Mouse (Mus musculus) C3H10T1/2 (cell line): ENCODE measurements around the gene Ckap2. TPM values are rescaled to one million over a fixed set of nuclear protein-coding genes. Genes with fewer than 3 reads are reported as not detected.

Experiments used
- polyA plus RNA-seq, 2 experiments: library from polyadenylated mRNA; unstranded; fragments of >200 nt; fragmentation: generic; extraction: Trizol; gene quantifications; one replicate each; pipeline ENCODE4 v1.2.1; 2012; ENCODE audit warnings: missing spikeins in 2 of 2

Ckap2 gene
- polyA plus RNA-seq = 10 to 100 TPM in 1 of 2 experiments, 1 to 10 TPM in 1; 4.0 to 47.6 TPM

DNA sequence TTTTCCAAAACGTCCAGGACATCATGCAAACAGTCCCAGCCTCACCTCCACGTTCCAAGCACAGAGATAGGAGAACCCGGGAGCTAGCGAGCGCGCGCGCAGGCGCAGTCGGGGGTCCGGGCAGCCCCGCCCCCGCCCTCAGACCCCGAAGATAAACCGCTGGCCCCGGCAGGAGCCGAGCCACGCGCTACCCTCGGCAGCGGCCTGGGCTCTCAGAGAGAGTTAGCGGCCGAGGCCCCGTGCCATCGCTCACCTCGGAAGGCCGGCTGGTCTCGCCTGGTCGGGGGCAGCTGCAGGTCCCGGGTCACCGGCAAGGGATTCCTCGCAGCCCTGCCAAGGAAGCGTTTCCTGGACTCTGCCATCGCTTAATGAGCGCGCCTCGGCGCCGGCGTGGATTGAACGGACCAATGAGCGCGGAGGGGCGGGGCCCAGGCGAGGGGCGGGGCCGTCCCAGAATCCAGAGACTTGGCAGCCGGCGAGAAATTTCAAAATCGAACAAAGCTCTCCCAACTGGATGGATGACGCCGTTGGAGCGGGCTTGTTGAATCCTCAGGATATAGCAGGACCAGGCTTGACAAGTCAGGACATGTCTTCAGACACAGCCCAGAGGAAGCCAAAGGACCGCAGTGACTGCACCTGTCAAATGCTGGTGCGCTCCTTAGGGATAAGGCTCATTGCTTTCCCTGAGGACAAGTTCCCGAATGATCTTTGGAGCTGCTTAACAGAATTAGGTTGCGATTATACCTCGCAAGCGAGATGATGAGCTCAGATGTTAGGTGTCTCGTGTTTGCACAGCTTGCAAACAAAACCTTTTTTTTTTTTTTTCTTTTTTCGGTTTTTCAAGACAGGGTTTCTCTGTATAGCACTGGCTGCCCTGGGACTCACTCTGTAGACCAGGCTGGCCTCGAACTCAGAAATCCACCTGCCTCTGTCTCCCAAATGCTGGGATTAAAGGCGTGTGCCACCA lies at the start of gene Ckap2:
TSS of gene Ckap2 (minus strand) at position 389 of the 967 bp plus-strand sequence.

DNA sequence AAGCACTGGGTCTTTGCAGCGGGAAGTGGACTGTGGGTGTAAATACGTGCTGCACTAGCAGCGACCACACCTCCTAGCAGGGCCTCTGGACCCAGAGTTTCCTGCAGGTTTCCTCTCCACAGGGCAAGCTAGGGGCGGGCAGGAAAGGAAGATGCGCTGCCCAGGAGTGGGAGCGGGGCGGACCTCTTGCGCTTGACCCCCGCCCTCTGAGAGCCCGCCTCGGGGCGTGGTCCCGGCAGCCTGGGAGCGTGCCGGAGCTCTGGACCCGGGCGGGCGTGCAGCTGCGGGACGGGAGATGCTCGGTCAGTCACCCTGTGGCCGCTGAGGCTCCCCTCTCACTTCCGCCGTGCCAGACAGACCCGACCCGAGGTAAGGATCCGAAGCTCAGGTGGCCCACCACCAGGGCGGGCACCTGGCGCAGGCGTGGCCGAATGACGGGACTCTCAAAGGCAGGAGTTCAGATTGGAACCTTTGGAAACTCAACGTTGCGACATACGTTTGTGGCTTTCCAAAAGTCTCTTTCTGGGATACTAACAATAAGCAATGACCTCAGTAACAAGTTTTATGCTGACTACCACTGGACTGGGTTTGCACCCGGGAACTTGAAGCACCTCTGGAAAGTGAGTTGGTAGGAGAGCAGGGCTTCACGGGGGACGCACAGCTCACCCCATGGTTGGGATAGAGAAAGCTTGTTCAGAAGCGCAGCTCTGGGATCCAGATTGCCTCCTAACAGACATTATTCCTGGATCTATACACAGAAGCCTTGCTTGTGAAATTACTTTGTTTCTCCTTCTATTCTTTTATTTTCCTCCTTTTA lies 41.6 kb upstream of the Ckap2 start, which contains the start of gene Thsd1:
TSS of gene Thsd1 (plus strand) at position 253 of the 817 bp plus-strand sequence.

DNA sequence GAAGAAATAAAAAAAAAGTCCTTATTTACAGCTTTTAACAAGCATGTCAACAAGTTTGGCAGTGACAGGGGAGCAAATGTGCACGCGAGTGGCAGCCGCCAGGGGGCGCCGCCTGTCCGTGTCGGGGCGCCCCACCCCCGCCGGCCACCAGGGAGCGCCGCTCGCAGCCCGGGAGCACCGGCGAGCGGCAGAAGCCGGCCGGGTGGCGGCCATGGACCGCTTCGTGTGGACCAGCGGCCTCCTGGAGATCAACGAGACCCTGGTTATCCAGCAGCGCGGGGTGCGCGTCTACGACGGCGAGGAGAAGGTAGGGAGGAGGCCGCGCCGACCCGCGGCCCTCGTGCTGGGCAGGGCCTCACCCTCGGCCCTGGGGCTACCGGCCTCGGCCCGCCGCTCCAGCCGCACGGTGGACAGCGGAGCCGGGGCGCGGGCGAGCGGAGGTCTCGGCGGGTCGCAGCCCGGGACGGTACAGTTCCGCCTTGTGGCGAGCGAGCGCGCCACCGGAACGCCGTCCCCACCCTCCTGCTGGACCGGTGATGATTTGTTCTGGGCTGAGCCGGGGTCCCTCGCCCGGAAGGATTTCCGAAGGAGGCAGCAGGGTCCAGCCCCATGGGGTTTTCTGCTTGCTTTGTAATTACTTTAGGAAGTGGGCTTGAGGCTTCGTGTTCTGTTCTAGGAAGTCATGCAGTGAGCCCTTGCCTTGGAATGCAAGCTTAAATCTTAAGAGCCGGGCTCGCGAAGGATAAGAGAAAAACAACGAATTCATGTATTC lies 7.2 kb upstream of the Ckap2 start, which contains the start of gene Vps36:
TSS of gene Vps36 (plus strand) at position 150 of the 772 bp plus-strand sequence.

DNA sequence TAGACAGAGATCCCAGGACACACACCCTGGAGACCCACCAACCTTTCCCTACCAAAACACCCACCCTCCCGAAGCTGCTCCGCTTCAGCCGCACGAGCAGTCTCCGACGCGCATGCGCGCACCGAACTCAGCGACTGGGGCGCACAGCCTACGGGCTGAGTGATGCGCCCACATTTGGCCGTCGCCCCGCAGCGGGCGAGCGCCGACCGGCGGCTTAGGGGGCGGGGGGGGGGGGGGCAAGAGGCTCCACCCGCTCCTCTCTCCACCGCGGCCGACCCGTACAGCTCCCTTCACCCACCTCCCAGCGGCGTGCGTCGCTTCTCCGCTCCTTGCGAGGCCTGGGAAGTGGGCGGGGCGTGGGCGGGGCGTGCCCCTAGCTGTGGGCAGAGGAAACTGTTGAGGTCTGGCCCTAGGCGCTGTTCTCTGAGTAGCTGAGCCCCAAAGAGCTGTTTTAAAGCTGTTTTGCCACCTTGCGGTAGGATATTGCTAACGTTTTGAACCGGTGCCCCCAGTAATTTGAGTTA lies 19.5 kb downstream of the Ckap2 start, which contains the start of gene Nek3:
TSS of gene Nek3 (minus strand) at position 356 of the 524 bp plus-strand sequence.

DNA sequence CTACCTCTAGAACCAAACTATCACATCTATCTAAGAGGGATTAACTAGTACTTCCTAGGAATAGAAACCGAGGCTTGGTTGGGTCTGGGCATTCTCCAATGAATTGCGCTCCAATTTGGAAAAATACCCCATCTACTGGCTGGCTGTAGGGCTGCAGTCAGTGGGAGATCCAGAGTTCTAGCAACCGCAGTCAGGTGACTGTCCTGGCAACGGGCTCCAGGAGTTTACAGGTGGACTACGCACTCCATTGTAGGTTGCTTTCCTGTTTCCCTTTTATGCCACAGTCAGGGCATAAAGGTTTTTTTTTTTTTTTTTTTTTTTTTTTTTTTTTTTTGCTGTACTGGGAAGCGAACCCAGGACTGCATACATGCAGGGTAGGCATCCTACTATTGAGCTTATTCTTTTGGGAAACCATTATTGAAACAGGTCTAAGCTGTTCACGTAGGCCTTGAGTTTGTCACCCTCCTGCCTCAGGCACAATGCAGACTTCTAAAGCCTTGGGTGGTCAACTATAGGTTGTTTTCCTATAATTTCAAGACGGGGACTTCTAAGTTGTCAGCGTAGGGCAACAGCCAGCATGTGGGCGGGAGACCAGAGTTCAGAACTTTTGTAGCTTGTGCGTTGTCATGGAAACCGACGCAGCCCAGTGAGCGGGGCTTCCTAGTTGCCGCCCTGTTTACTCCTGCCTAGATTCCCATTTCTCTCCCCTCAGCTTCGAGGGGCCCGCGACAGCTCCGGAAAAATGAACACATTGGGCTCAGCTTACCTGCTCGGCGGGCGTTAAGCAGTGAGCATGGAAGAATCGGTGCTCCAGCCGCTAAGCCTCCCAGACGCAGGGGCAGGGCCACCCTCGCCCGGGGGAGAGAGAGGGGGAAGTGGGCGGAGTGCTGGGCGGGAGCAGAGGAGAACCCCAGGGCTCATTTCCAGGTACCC lies 61.1 kb downstream of the Ckap2 start, which contains the start of gene Nek5:
TSS of gene Nek5 (minus strand) at position 834 of the 933 bp plus-strand sequence.

Other genes starting within 250 kb of the Ckap2 start
- not detected for gene Defb35, start 247.5 kb downstream of the Ckap2 start, polyA plus RNA-seq
- gene Defb13, start 239.1 kb downstream of the Ckap2 start, polyA plus RNA-seq = not detected
- not detected for gene Fam90a1a, start 227.1 kb downstream of the Ckap2 start, polyA plus RNA-seq
- gene Ccdc70, start 216.0 kb downstream of the Ckap2 start, polyA plus RNA-seq = not detected
- gene Atp7b, start 125.5 kb downstream of the Ckap2 start, polyA plus RNA-seq = under 1 TPM in 1 of 2 experiments, not detected in 1; 0.05 TPM
- 1 to 10 TPM in 1 of 2 experiments, under 1 TPM in 1; 0.19 to 3.1 TPM for gene Alg11, start 125.1 kb downstream of the Ckap2 start, polyA plus RNA-seq
- gene Nek5, start 60.8 kb downstream of the Ckap2 start, polyA plus RNA-seq = not detected
- gene Nek3, start 19.4 kb downstream of the Ckap2 start, polyA plus RNA-seq = 1 to 10 TPM in 1 of 2 experiments, under 1 TPM in 1; 0.80 to 3.7 TPM
- gene Vps36, start 7.0 kb upstream of the Ckap2 start, polyA plus RNA-seq = 10 to 100 TPM; 15.5 to 19.0 TPM
- gene Thsd1, start 41.5 kb upstream of the Ckap2 start, polyA plus RNA-seq = under 1 TPM; 0.02 to 0.50 TPM
- gene Tpte, start 97.6 kb upstream of the Ckap2 start, polyA plus RNA-seq = not detected
- gene Slc25a15, start 212.8 kb upstream of the Ckap2 start, polyA plus RNA-seq = 1 to 10 TPM in 1 of 2 experiments, under 1 TPM in 1; 0.78 to 3.5 TPM
- 10 to 100 TPM in 1 of 2 experiments, 1 to 10 TPM in 1; 2.2 to 12.2 TPM for gene Mrps31, start 225.5 kb upstream of the Ckap2 start, polyA plus RNA-seq